Mouse (Mus musculus) liver, embryonic 14.5 days (tissue): ENCODE data around the gene Mum1. TPM values are rescaled to one million over a fixed set of nuclear protein-coding genes. Genes with fewer than 3 reads are reported as not detected.
A peak's percentile ranks its signal among the peaks of the same experiment; 100 is the strongest.

Source experiments
- ATAC-seq: fragments of 200-750 bp; cut with Nextera tagmentation; 2 replicates; pipeline ENCODE4 v1.8.0; 2017; ENCODE audit warnings: moderate number of reproducible peaks, mild to moderate bottlenecking, moderate library complexity; ENCODE audit not compliant: insufficient read depth
- DNase-seq, 3 experiments: peaks; one replicate each; pipeline ENCODE4 v3.0.0-alpha.2; 2012 to 2013; ENCODE audit warnings: low read depth in 3 of 3, low spot score in 3 of 3
- H3K27ac ChIP-seq: fragments of 300-500 bp; sonication (generic); 2 replicates; pipeline ENCODE4 v1.5.1; 2014; ENCODE audit warnings: moderate library complexity, mild to moderate bottlenecking, control low read depth, inconsistent platforms
- H3K27me3 ChIP-seq: fragments of 300-500 bp; sonication (generic); 2 replicates; pipeline ENCODE4 v1.6.1; 2014; ENCODE audit warnings: mild to moderate bottlenecking, low read length, moderate library complexity; ENCODE audit not compliant: control insufficient read depth, insufficient read depth
- H3K36me3 ChIP-seq: fragments of 300-500 bp; sonication (generic); replicated peaks from 2 replicates; pipeline ENCODE4 v1.6.1; 2014; ENCODE audit warnings: low read depth; ENCODE audit not compliant: control insufficient read depth, insufficient read depth
- H3K4me1 ChIP-seq, 2 experiments: fragments of 200-500 bp in 1 of 2; fragments of 300-500 bp in 1 of 2; sonication (generic) in 1 of 2; replicated peaks; 2 replicates each; pipeline ENCODE4 v1.6.1; 2012 to 2014; ENCODE audit warnings: antibody characterized with exemption in 1 of 2, inconsistent platforms in 1 of 2, low read length in 1 of 2; ENCODE audit not compliant: control insufficient read depth in 2 of 2, insufficient read depth in 2 of 2
- H3K4me2 ChIP-seq: fragments of 300-500 bp; sonication (generic); 2 replicates; pipeline ENCODE4 v1.6.1; 2014; ENCODE audit warnings: low read depth, mild to moderate bottlenecking, control low read depth, moderate library complexity
- H3K4me3 ChIP-seq, 2 experiments: fragments of 200-500 bp in 1 of 2; fragments of 300-500 bp in 1 of 2; sonication (generic) in 1 of 2; 2 replicates each; pipeline ENCODE4 v1.5.1; 2012 to 2014; ENCODE audit warnings: low read depth in 2 of 2, low read length in 2 of 2, mild to moderate bottlenecking in 2 of 2, control low read depth in 1 of 2, inconsistent platforms in 1 of 2, moderate library complexity in 1 of 2; ENCODE audit not compliant: insufficient read depth in 1 of 2
- H3K9ac ChIP-seq: fragments of 300-500 bp; sonication (generic); replicated peaks from 2 replicates; pipeline ENCODE4 v1.6.1; 2014; ENCODE audit warnings: mild to moderate bottlenecking, control low read depth, moderate library complexity
- H3K9me3 ChIP-seq: fragments of 300-500 bp; sonication (generic); 2 replicates; pipeline ENCODE4 v1.6.1; 2016; ENCODE audit warnings: low read length, mixed read lengths; ENCODE audit not compliant: control insufficient read depth
- CTCF ChIP-seq: IDR thresholded peaks from 2 replicates; pipeline ENCODE4 v1.5.1; 2016; ENCODE audit warnings: antibody characterized with exemption, low read depth, control low read depth
- EP300 ChIP-seq: IDR thresholded peaks from 2 replicates; pipeline ENCODE4 v1.6.1; 2016; ENCODE audit warnings: antibody characterized with exemption, low read depth
- WGBS: fragments of 180-500 bp; shearing (Covaris S2); extraction: QIAGEN DNeasy Blood & Tissue Kit; methylation state at CpG from one replicate; pipeline ENCODE4 v1.1.7; 2014; ENCODE audit not compliant: insufficient replicate concordance; 5-methylcytosine and 5-hydroxymethylcytosine counted together
- polyA plus RNA-seq, 2 experiments: library from polyadenylated mRNA; depleted of rRNA in 1 of 2; stranded (reverse) in 1 of 2; unstranded in 1 of 2; fragments of >200 nt; fragmentation: Nextera tagmentation in 1 of 2; extraction: Ambion mirVana in 1 of 2; gene quantifications; 2 replicates each; pipeline versions ENCODE4 v1.2.1 to v1.2.3; 2012 to 2014

Mum1 gene
- polyA plus RNA-seq, 2 experiments: 13.2 to 18.8 TPM

- DNase-seq (no peak), ATAC-seq (no peak)
- H3K36me3 ChIP-seq: peaks cover 26% of the 10 kb centered on the region
- no peak overlapping the region for H3K27ac ChIP-seq
- TF ChIP-seq EP300 (no peak), CTCF (no peak)
- H3K9me3 ChIP-seq: no peaks in the 10 kb centered on the region
- WGBS: 82% methylated on average over 6 of the region's 6 CpGs
- H3K4me3 ChIP-seq: no peak overlapping the region
- no peak overlapping the region for H3K9ac ChIP-seq
- H3K4me1 ChIP-seq: peaks cover 5 to 8% of the 10 kb centered on the region in 2 experiments; a peak in 3 of 4 replicates
- no peak overlapping the region for H3K4me2 ChIP-seq
- H3K27me3 ChIP-seq: no peaks in the 10 kb centered on the region
Measured at GRCm38 (mm10) chr10:80253551-80253950, 27.3 kb downstream of the Mum1 start.

GRCm38 (mm10) chr10:80254331-80255297, 28.4 kb downstream of the Mum1 start:
- DNase-seq (no peak), ATAC-seq (no peak)
- Histone ChIP-seq H3K4me1 (peaks cover 5 to 8% of the 10 kb centered on the region in 2 experiments; a peak in 3 of 4 replicates), H3K27me3 (no peaks in the 10 kb centered on the region), H3K36me3 (peaks cover 26% of the 10 kb centered on the region), H3K9me3 (no peaks in the 10 kb centered on the region), H3K9ac (no peak overlapping the region), H3K4me3 (no peak overlapping the region), H3K27ac (no peak overlapping the region), H3K4me2 (no peak overlapping the region)
- WGBS: 88% methylated on average over 26 of the region's 26 CpGs
- TF ChIP-seq CTCF: no peak
- no peak for TF ChIP-seq EP300

- no peaks in the 10 kb centered on the region for H3K27me3 ChIP-seq
- TF ChIP-seq EP300 (no peak), CTCF (0 out of 2 replicates have a peak, but pooled peaks have one; percentile 12)
- peaks cover 8 to 9% of the 10 kb centered on the region in 2 experiments for H3K4me1 ChIP-seq
- H3K4me2 ChIP-seq: no peak overlapping the region
- H3K27ac ChIP-seq: no peak overlapping the region
- ATAC-seq: no peak
- no peak overlapping the region for H3K9ac ChIP-seq
- no peak overlapping the region for H3K4me3 ChIP-seq
- 85% methylated on average over 5 of the region's 5 CpGs for WGBS
- DNase-seq: no peak
- H3K36me3 ChIP-seq: peaks cover 26% of the 10 kb centered on the region
- H3K9me3 ChIP-seq: no peaks in the 10 kb centered on the region
Measured at GRCm38 (mm10) chr10:80255881-80256535, 29.8 kb downstream of the Mum1 start.

- peaks cover 18% of the 10 kb centered on the region in 2 experiments for H3K4me1 ChIP-seq
Measured at GRCm38 (mm10) chr10:80257936-80258335, 31.7 kb downstream of the Mum1 start.

More at GRCm38 (mm10) chr10:80257936-80258335, 31.7 kb downstream of the Mum1 start:
- DNase-seq (no peak), ATAC-seq (no peak)
- Histone ChIP-seq H3K27me3 (no peaks in the 10 kb centered on the region), H3K9me3 (no peaks in the 10 kb centered on the region), H3K36me3 (peaks cover 26% of the 10 kb centered on the region), H3K9ac (no peak overlapping the region), H3K4me3 (no peak overlapping the region), H3K4me2 (no peak overlapping the region), H3K27ac (no peak overlapping the region)
- WGBS: 60% methylated on average over 2 of the region's 2 CpGs
- no peak for TF ChIP-seq EP300
- TF ChIP-seq CTCF: no peak
